Mouse (Mus musculus) olfactory bulb, adult 2 months (tissue): ENCODE data around the gene Slc27a1. TPM values are rescaled to one million over a fixed set of nuclear protein-coding genes. Genes with fewer than 3 reads are reported as not detected.

Source experiments
- H3K27ac ChIP-seq: fragments of 200-500 bp; 2 replicates; pipeline ENCODE4 v1.5.1; 2012; ENCODE audit warnings: low read depth, low read length; ENCODE audit not compliant: insufficient read depth
- H3K4me1 ChIP-seq: fragments of 200-500 bp; 2 replicates; pipeline ENCODE4 v1.6.1; 2012; ENCODE audit warnings: low read length; ENCODE audit not compliant: control insufficient read depth, insufficient read depth
- H3K4me3 ChIP-seq: fragments of 200-500 bp; 2 replicates; pipeline ENCODE4 v1.5.1; 2012; ENCODE audit warnings: mild to moderate bottlenecking, low read depth, low read length, moderate library complexity; ENCODE audit not compliant: insufficient read depth
- CTCF ChIP-seq: fragments of 200-500 bp; IDR thresholded peaks from 2 replicates; pipeline ENCODE4 v1.5.1; 2012; ENCODE audit warnings: low read depth, mild to moderate bottlenecking, low read length, moderate library complexity; ENCODE audit not compliant: insufficient read depth
- POLR2A ChIP-seq: fragments of 200-500 bp; IDR thresholded peaks from 2 replicates; pipeline ENCODE4 v1.6.1; 2012; ENCODE audit warnings: mild to moderate bottlenecking, low read depth, low read length, moderate library complexity; ENCODE audit not compliant: insufficient read depth
- WGBS: fragments of 180-500 bp; shearing (Covaris S2); methylation state at CpG from one replicate; pipeline ENCODE4 v1.1.7; 2018; 5-methylcytosine and 5-hydroxymethylcytosine counted together
- polyA plus RNA-seq: library from polyadenylated mRNA; stranded (reverse); fragments of >200 nt; gene quantifications from 2 replicates; pipeline ENCODE4 v1.2.4, GENCODE M21; 2012; ENCODE audit warnings: low replicate concordance; ENCODE audit not compliant: missing spikeins, insufficient read depth, insufficient read length

The Slc27a1 gene
- polyA plus RNA-seq, 1 experiment, result not detected

GRCm38 (mm10) chr8:71563992-71564391, 4.7 kb upstream of the Slc27a1 start:
- TF ChIP-seq CTCF, result no peak
- no peak for TF ChIP-seq POLR2A
- 90% methylated on average over 4 of the region's 4 CpGs for WGBS
- Histone ChIP-seq H3K4me3 (no peak overlapping the region), H3K4me1 (peaks cover 15% of the 10 kb centered on the region), H3K27ac (no peak overlapping the region)

- no peak within 1 kb of the TSS for H3K27ac ChIP-seq
- peaks cover 15% of the 10 kb centered on the region for H3K4me1 ChIP-seq
- WGBS, result 82% methylated on average over 3 of the region's 3 CpGs
- no peak within 1 kb of the TSS for H3K4me3 ChIP-seq
- no peak for TF ChIP-seq POLR2A
- TF ChIP-seq CTCF, result no peak
Observed at GRCm38 (mm10) chr8:71566501-71566900, 2.2 kb upstream of the Slc27a1 start, which contains the start of gene Nxnl1. TSS of gene Nxnl1 (minus strand) at chr8:71566601.

- no peak for TF ChIP-seq POLR2A
- no peak for TF ChIP-seq CTCF
- H3K27ac ChIP-seq, result peak overlapping the region; percentile 50
- peaks cover 19% of the 10 kb centered on the region for H3K4me1 ChIP-seq
- 88% methylated on average over 7 of the region's 7 CpGs for WGBS
- no peak overlapping the region for H3K4me3 ChIP-seq
Observed at GRCm38 (mm10) chr8:71567587-71567986, 1.1 kb upstream of the Slc27a1 start.

GRCm38 (mm10) chr8:71568941-71569340, 259 bp downstream of the Slc27a1 start:
- TF ChIP-seq POLR2A (no peak), CTCF (no peak)
- 36% methylated on average over 6 of the region's 6 CpGs for WGBS
- H3K27ac ChIP-seq, result peak overlapping the region; percentile 98
- peaks cover 20% of the 10 kb centered on the region for H3K4me1 ChIP-seq
- H3K4me3 ChIP-seq, result peak overlapping the region; percentile 82

- TF ChIP-seq POLR2A (no peak), CTCF (no peak)
- Histone ChIP-seq H3K4me1 (peaks cover 25% of the 10 kb centered on the region), H3K27ac (peak overlapping the region; percentile 98), H3K4me3 (peak overlapping the region; percentile 82)
- WGBS, result under 1% methylated on average over 51 of the region's 51 CpGs
Observed at GRCm38 (mm10) chr8:71569366-71570290, 946 bp downstream of the Slc27a1 start.

- TF ChIP-seq CTCF, result no peak
- TF ChIP-seq POLR2A, result no peak
- under 1% methylated on average over 41 of the region's 41 CpGs for WGBS
- peaks cover 25% of the 10 kb centered on the region for H3K4me1 ChIP-seq
- peak overlapping the region; percentile 98 for H3K27ac ChIP-seq
- peak overlapping the region; percentile 82 for H3K4me3 ChIP-seq
Observed at GRCm38 (mm10) chr8:71570291-71570954, 1.7 kb downstream of the Slc27a1 start.

- no peak overlapping the region for H3K4me3 ChIP-seq
- H3K4me1 ChIP-seq, result peaks cover 25% of the 10 kb centered on the region
- peak overlapping the region; percentile 54; the same call in 1 of the 2 replicates for H3K27ac ChIP-seq
- WGBS, result 62% methylated on average over 2 of the region's 2 CpGs
- TF ChIP-seq CTCF (no peak), POLR2A (no peak)
Observed at GRCm38 (mm10) chr8:71572077-71572476, 3.4 kb downstream of the Slc27a1 start.

- TF ChIP-seq CTCF (no peak), POLR2A (no peak)
- H3K27ac ChIP-seq, result peak overlapping the region; percentile 79
- H3K4me3 ChIP-seq, result no peak overlapping the region
- peaks cover 30% of the 10 kb centered on the region for H3K4me1 ChIP-seq
- 41% methylated on average over 9 of the region's 9 CpGs for WGBS
Observed at GRCm38 (mm10) chr8:71572847-71573633, 4.4 kb downstream of the Slc27a1 start.
